Mouse (Mus musculus) forebrain, postnatal 0 days (tissue): ENCODE measurements around the gene Cited4. TPM values are rescaled to one million over a fixed set of nuclear protein-coding genes. Genes with fewer than 3 reads are reported as not detected.

Source experiments
- ATAC-seq: fragments of 200-750 bp; cut with Nextera tagmentation; 2 replicates; pipeline ENCODE4 v1.8.0; 2017; ENCODE audit warnings: mild to moderate bottlenecking, moderate library complexity
- DNase-seq: peaks from one replicate; pipeline ENCODE4 v3.0.0-alpha.2; 2015
- H3K27ac ChIP-seq: fragments of 300-500 bp; sonication (generic); 2 replicates; pipeline ENCODE4 v1.5.1; 2014; ENCODE audit warnings: low read depth, mild to moderate bottlenecking, antibody characterized with exemption, low read length, moderate library complexity, mixed read lengths
- H3K27me3 ChIP-seq: fragments of 300-500 bp; sonication (generic); 2 replicates; pipeline ENCODE4 v1.6.1; 2014; ENCODE audit warnings: mild to moderate bottlenecking, low read length, mixed read lengths; ENCODE audit not compliant: insufficient read depth
- H3K36me3 ChIP-seq: fragments of 300-500 bp; sonication (generic); 2 replicates; pipeline ENCODE4 v1.6.1; 2014; ENCODE audit warnings: mild to moderate bottlenecking, moderate library complexity; ENCODE audit not compliant: insufficient read depth
- H3K4me1 ChIP-seq: fragments of 300-500 bp; sonication (generic); 2 replicates; pipeline ENCODE4 v1.6.1; 2014; ENCODE audit warnings: antibody characterized with exemption; ENCODE audit not compliant: insufficient read depth
- H3K4me2 ChIP-seq: fragments of 300-500 bp; sonication (generic); 2 replicates; pipeline ENCODE4 v1.6.1; 2014; ENCODE audit warnings: low read depth, mild to moderate bottlenecking, moderate library complexity
- H3K4me3 ChIP-seq: fragments of 300-500 bp; sonication (generic); 2 replicates; pipeline ENCODE4 v1.5.1; 2014; ENCODE audit warnings: low read depth, low read length, mixed read lengths
- H3K9ac ChIP-seq: fragments of 300-500 bp; sonication (generic); 2 replicates; pipeline ENCODE4 v1.6.1; 2014; ENCODE audit warnings: mild to moderate bottlenecking
- H3K9me3 ChIP-seq: fragments of 300-500 bp; sonication (generic); 2 replicates; pipeline ENCODE4 v1.6.1; 2016; ENCODE audit warnings: low read length
- CTCF ChIP-seq: sonication (generic); IDR thresholded peaks from 2 replicates; pipeline ENCODE4 v1.5.1; 2016; ENCODE audit warnings: antibody characterized with exemption, control low read depth, low read depth
- WGBS: fragments of 180-500 bp; shearing (Covaris S2); extraction: QIAGEN DNeasy Blood & Tissue Kit; methylation state at CpG from one replicate; pipeline ENCODE4 v1.1.7; 2014; 5-methylcytosine and 5-hydroxymethylcytosine counted together
- polyA plus RNA-seq: library from polyadenylated mRNA; unstranded; fragments of >200 nt; fragmentation: Nextera tagmentation; extraction: Ambion mirVana; gene quantifications from 2 replicates; pipeline ENCODE4 v1.2.1, GENCODE M21; 2015
- total RNA-seq: library from RNA; depleted of rRNA; stranded (reverse); fragments of >200 nt; gene quantifications from 2 replicates; pipeline ENCODE4 v1.2.3, GENCODE M21; 2014; rRNA removed

The Cited4 gene
- total RNA-seq (2.9 and 6.0 TPM in 2 replicates), polyA plus RNA-seq (4.2 and 5.3 TPM in 2 replicates)

- Histone ChIP-seq H3K4me1 (peaks cover 5% of the 10 kb centered on the region; the same call in 1 of the 2 replicates), H3K27me3 (peaks cover 7% of the 10 kb centered on the region; the same call in 1 of the 2 replicates), H3K9ac (peak within 1 kb of the TSS; percentile 62), H3K27ac (no peak within 1 kb of the TSS), H3K36me3 (no peaks in the 10 kb centered on the region), H3K4me3 (peak within 1 kb of the TSS; percentile 56), H3K9me3 (no peaks in the 10 kb centered on the region), H3K4me2 (peak within 1 kb of the TSS; percentile 99)
- peak; percentile 75 for DNase-seq
- TF ChIP-seq CTCF: no peak
- 2% methylated on average over 48 of the region's 50 CpGs for WGBS
- ATAC-seq: peak; percentile 78
Observed at GRCm38 (mm10) chr4:120666358-120667024, at the start of gene Cited4. Gene Cited4 (plus strand): TSS chr4:120666572.

DNA sequence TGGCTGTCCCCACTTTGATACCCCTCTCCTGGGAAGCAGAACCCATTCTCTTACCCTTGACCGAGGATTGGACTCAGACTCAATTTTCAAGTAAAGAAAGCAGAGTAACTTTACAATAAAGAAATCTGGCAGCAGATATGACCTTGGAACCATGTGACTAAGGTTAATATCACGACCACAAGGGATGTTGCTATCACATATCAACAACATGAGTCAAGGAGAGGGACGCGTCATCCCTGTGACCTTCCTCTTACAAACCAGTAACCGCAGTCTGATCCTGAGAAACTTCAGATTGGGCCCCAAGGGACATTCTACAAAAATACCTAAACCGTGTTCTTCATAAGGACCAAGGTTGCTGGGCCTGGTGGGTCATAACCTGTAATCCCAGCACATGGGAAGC, 38.6 kb upstream of the Cited4 start:
- DNase-seq: no peak
- no peak overlapping the region for H3K4me2 ChIP-seq
- no peak for TF ChIP-seq CTCF
- H3K36me3 ChIP-seq: no peaks in the 10 kb centered on the region
- no peaks in the 10 kb centered on the region for H3K9me3 ChIP-seq
- WGBS: 88% methylated on average over 6 of the region's 6 CpGs
- no peak overlapping the region for H3K9ac ChIP-seq
- no peak for ATAC-seq
- no peaks in the 10 kb centered on the region for H3K4me1 ChIP-seq
- H3K27me3 ChIP-seq: no peaks in the 10 kb centered on the region
- no peak overlapping the region for H3K4me3 ChIP-seq
- no peak overlapping the region for H3K27ac ChIP-seq

DNA sequence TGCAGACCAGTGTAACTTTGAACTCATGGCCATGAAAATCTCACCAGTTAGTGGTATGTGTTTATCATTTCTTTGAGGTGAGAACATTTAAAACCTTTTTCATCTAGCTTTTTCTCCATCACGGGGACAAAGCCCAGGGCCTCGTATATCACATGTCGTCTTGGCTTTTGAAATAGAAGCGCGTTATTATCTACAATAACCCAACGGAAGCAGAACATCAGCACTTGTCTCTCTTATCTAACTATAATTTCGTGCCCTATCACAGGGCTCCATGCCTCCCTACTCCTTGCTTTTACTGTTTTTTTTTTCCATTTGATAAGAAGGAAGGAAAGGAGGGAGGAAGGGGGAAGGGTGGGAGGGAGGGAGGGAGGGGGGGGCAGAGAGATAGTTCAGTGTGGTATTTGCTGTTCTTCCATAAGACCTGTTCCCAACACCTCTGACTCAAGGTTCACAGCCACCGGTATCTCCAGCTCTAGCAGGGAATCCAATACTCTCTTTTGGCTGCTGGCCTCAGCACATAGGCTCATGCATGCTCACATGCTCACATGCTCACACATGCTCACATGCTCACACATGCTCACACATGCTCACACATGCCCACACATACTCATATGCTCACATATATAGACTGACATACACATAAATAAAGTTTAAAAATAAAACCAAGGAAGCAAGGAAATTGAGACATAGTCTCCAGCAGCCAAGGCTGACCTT, 36.0 kb upstream of the Cited4 start:
- DNase-seq (no peak), ATAC-seq (no peak)
- Histone ChIP-seq H3K4me2 (no peak overlapping the region), H3K27ac (no peak overlapping the region), H3K9me3 (no peaks in the 10 kb centered on the region), H3K36me3 (no peaks in the 10 kb centered on the region), H3K27me3 (no peaks in the 10 kb centered on the region), H3K9ac (no peak overlapping the region), H3K4me1 (no peaks in the 10 kb centered on the region), H3K4me3 (no peak overlapping the region)
- no peak for TF ChIP-seq CTCF
- WGBS: 84% methylated on average over 8 of the region's 8 CpGs

DNA sequence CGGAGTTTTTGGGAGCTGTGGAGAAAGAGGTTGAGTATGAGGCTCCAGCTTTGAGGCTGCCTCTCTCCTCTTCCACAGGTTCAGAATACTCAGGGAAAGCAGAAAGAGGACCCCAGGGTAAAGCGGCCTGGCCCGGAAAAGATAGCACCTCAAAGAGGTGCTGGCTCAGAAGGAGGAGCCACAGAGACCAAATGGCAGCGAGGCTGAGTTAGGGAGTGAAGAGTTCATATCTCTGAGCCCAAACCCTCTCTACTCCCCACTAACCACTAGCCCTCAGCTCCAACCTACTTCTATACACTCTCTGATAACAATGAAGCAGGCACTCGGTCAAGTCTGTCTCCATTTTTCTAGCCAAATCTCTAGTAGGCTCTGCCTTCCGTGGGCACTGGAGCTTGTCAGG, 34.5 kb upstream of the Cited4 start:
- no peaks in the 10 kb centered on the region for H3K9me3 ChIP-seq
- TF ChIP-seq CTCF: no peak

DNA sequence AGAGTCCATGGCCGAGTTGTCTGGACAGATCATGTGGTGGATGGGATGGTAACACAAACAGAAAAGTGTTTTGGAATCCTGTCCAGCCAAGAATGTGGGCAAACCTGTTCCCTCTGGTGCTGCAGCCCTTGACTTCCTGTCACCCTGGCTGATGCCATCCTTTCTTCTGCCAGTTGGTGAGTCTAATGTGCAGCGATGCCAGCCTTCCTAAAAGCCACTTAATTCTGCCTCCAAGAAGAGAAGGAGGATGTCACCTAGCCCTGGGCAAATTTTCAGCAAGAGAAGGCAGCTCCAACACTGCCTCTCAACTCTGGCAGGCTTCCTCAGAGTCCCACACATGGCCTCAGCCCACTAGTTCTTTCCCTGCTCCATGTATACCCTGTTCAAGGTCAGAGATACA, 31.0 kb upstream of the Cited4 start:
- H3K9me3 ChIP-seq: no peaks in the 10 kb centered on the region
- WGBS: 80% methylated on average over 2 of the region's 2 CpGs
- H3K9ac ChIP-seq: no peak overlapping the region
- no peaks in the 10 kb centered on the region for H3K36me3 ChIP-seq
- H3K4me2 ChIP-seq: no peak overlapping the region
- no peaks in the 10 kb centered on the region for H3K4me1 ChIP-seq
- H3K27ac ChIP-seq: no peak overlapping the region
- no peak for TF ChIP-seq CTCF
- H3K27me3 ChIP-seq: no peaks in the 10 kb centered on the region
- DNase-seq (no peak), ATAC-seq (no peak)
- H3K4me3 ChIP-seq: no peak overlapping the region

More for the DNA sequence above, 34.5 kb upstream of the Cited4 start:
- no peak overlapping the region for H3K9ac ChIP-seq
- ATAC-seq (no peak), DNase-seq (no peak)
- no peaks in the 10 kb centered on the region for H3K36me3 ChIP-seq
- no peaks in the 10 kb centered on the region for H3K27me3 ChIP-seq
- H3K4me3 ChIP-seq: no peak overlapping the region
- H3K27ac ChIP-seq: no peak overlapping the region
- no peak overlapping the region for H3K4me2 ChIP-seq
- WGBS: 81% methylated on average over 6 of the region's 6 CpGs
- H3K4me1 ChIP-seq: no peaks in the 10 kb centered on the region

DNA sequence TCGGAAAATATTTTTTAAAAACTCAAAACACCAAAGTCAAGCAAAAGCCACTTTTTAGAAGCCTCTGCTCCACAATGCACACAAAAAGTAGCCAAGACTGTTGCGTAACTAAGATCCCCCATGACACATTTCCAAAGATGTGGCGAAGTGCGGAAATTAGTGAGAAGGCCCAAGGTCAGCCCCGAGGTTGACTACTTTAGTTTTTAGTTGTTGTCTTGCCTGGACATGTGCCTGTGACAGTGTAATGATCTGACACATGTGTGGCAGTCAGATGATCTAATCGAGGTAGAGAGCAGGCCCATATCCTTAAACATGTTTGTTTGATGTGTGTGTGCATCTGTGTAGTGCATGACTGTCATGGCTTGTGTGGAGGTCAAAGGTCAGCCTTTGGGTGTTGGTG, 24.4 kb upstream of the Cited4 start:
- Histone ChIP-seq H3K9me3 (no peaks in the 10 kb centered on the region), H3K4me2 (no peak overlapping the region)
- WGBS: 90% methylated on average over 6 of the region's 6 CpGs

DNA sequence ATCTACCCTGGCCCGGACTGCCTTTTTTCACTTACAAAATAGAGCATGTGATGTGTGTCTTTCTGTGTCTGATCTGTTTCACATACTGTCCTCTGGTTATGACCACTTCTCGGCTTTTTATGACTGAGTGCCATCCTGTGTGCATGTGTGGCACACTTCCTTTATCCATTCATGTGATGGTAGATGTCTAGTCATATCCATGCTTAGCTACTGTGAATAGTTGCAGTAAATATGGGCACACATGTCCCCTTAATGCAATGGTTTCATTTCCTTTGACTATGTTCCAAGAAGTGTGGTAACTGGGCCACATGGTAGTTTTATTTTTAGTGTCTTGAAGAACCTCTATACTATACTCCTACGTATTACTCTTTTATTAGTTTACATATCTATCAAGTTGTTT, 22.5 kb upstream of the Cited4 start:
- no peak overlapping the region for H3K4me2 ChIP-seq
- TF ChIP-seq CTCF: no peak
- no peak overlapping the region for H3K9ac ChIP-seq
- H3K4me1 ChIP-seq: no peaks in the 10 kb centered on the region
- 79% methylated on average over 3 of the region's 3 CpGs for WGBS
- H3K36me3 ChIP-seq: no peaks in the 10 kb centered on the region
- ATAC-seq: no peak
- no peak overlapping the region for H3K4me3 ChIP-seq
- no peak overlapping the region for H3K27ac ChIP-seq
- no peak for DNase-seq
- H3K27me3 ChIP-seq: no peaks in the 10 kb centered on the region
- H3K9me3 ChIP-seq: no peaks in the 10 kb centered on the region

More for the DNA sequence above, 24.4 kb upstream of the Cited4 start:
- no peak for ATAC-seq
- H3K36me3 ChIP-seq: no peaks in the 10 kb centered on the region
- H3K4me3 ChIP-seq: no peak overlapping the region
- TF ChIP-seq CTCF: no peak
- H3K9ac ChIP-seq: no peak overlapping the region
- no peaks in the 10 kb centered on the region for H3K4me1 ChIP-seq
- DNase-seq: no peak
- H3K27ac ChIP-seq: no peak overlapping the region
- no peaks in the 10 kb centered on the region for H3K27me3 ChIP-seq
